Mouse (Mus musculus) forebrain, embryonic 11.5 days (tissue): Measurements from ENCODE around the gene Tor4a. TPM values are rescaled to one million over a fixed set of nuclear protein-coding genes. Genes with fewer than 3 reads are reported as not detected.

Experiments
- ATAC-seq: fragments of 200-750 bp; cut with Nextera tagmentation; replicated peaks from 2 replicates; pipeline ENCODE4 v1.8.0; 2017; ENCODE audit warnings: moderate TSS enrichment; ENCODE audit not compliant: low FRiP score
- DNase-seq: peaks from one replicate; pipeline ENCODE4 v3.0.0-alpha.2; 2017; ENCODE audit warnings: low spot score
- H3K27ac ChIP-seq: fragments of 300-500 bp; sonication (generic); 2 replicates; pipeline ENCODE4 v1.5.1; 2014; ENCODE audit warnings: low read depth, low read length
- H3K27me3 ChIP-seq: fragments of 300-500 bp; sonication (generic); 2 replicates; pipeline ENCODE4 v1.6.1; 2014; ENCODE audit warnings: mild to moderate bottlenecking, low read length, mixed read lengths; ENCODE audit not compliant: control insufficient read depth, insufficient read depth
- H3K36me3 ChIP-seq: fragments of 300-500 bp; sonication (generic); 2 replicates; pipeline ENCODE4 v1.6.1; 2014; ENCODE audit warnings: mild to moderate bottlenecking, low read length, moderate library complexity, mixed read lengths; ENCODE audit not compliant: control insufficient read depth, insufficient read depth
- H3K4me1 ChIP-seq: fragments of 300-500 bp; sonication (generic); replicated peaks from 2 replicates; pipeline ENCODE4 v1.6.1; 2014; ENCODE audit warnings: low read length, mixed read lengths; ENCODE audit not compliant: control insufficient read depth, insufficient read depth
- H3K4me2 ChIP-seq: fragments of 300-500 bp; sonication (generic); 2 replicates; pipeline ENCODE4 v1.6.1; 2014; ENCODE audit warnings: low read depth, mild to moderate bottlenecking, low read length, moderate library complexity, mixed read lengths; ENCODE audit not compliant: severe bottlenecking
- H3K4me3 ChIP-seq: fragments of 300-500 bp; sonication (generic); 2 replicates; pipeline ENCODE4 v1.5.1; 2014; ENCODE audit warnings: low read depth, low read length
- H3K9ac ChIP-seq: fragments of 300-500 bp; sonication (generic); 2 replicates; pipeline ENCODE4 v1.6.1; 2014; ENCODE audit warnings: low read length
- H3K9me3 ChIP-seq: fragments of 300-500 bp; sonication (generic); 2 replicates; pipeline ENCODE4 v1.6.1; 2016; ENCODE audit warnings: low read length, mixed read lengths; ENCODE audit not compliant: control insufficient read depth
- WGBS: fragments of 180-500 bp; shearing (Covaris S2); extraction: QIAGEN DNeasy Blood & Tissue Kit; methylation state at CpG from one replicate; pipeline ENCODE4 v1.1.7; 2014; 5-methylcytosine and 5-hydroxymethylcytosine counted together
- polyA plus RNA-seq: library from polyadenylated mRNA; unstranded; fragments of >200 nt; fragmentation: Nextera tagmentation; extraction: Ambion mirVana; gene quantifications from 2 replicates; pipeline ENCODE4 v1.2.1, GENCODE M21; 2014

Gene Tor4a
- polyA plus RNA-seq, 1 experiment from 2014 or later = 1.3 TPM

DNA sequence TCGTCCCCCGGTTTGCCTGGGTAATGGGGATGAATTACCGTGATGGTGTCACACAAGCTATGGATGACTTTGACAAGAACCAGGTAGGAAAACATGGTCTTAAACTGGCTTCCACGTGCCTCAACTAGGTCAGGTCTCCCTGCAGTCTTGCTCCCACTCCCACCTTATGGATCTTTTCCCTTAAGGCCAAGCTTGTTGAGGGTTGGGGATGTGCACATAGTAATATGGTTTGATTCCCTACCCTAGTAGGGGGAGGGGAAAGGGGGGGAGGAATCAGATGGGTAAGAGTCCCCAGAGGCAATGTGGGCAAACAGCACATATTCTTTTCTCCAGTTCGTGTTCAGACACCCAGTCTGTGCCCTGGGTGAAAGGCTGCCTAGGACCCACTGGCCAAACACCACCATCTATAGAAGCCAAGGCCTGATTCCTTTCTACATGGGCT, 24.7 kb upstream of the Tor4a start:
- Histone ChIP-seq H3K9me3 (no peaks in the 10 kb centered on the region), H3K27me3 (no peaks in the 10 kb centered on the region), H3K36me3 (no peaks in the 10 kb centered on the region), H3K27ac (no peak overlapping the region), H3K4me2 (no peak overlapping the region), H3K4me1 (peaks cover 5% of the 10 kb centered on the region; the same call in 1 of the 2 replicates), H3K4me3 (no peak overlapping the region), H3K9ac (no peak overlapping the region)
- WGBS = 79% methylated on average over 5 of the region's 5 CpGs
- DNase-seq (no peak), ATAC-seq (no peak)

GRCm38 (mm10) chr2:25218445-25218844, 21.8 kb upstream of the Tor4a start, which contains the start of gene Fam166a:
TSS of gene Fam166a (plus strand) at chr2:25218745.
- no peaks in the 10 kb centered on the region for H3K27me3 ChIP-seq
- no peak for ATAC-seq
- H3K9me3 ChIP-seq = no peaks in the 10 kb centered on the region
- H3K4me2 ChIP-seq = no peak within 1 kb of the TSS
- peaks cover 2% of the 10 kb centered on the region; the same call in 1 of the 2 replicates for H3K4me1 ChIP-seq
- no peak within 1 kb of the TSS for H3K27ac ChIP-seq
- no peak within 1 kb of the TSS for H3K4me3 ChIP-seq
- no peak for DNase-seq
- no peaks in the 10 kb centered on the region for H3K36me3 ChIP-seq
- no peak within 1 kb of the TSS for H3K9ac ChIP-seq

DNA sequence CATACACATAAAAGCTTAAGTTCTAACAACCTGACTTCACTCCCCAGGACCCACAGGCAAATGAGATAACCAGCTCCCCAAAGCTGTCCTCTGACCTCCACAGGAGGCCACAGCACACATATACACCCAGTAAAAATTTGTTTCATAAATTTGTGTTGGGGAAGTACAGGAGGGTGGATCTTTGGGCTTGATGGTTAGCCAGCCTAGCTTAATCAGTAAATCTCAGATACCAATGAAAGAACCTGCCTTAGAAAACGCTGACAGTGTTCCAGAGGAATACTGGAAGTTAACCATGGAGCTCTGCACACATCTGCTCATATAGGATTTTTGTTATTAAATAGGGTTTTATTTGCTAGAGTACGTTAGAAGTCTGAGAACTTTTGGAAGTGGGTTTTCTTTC, 21.0 kb upstream of the Tor4a start:
- DNase-seq = no peak
- no peaks in the 10 kb centered on the region for H3K27me3 ChIP-seq
- H3K4me3 ChIP-seq = no peak overlapping the region
- WGBS = 65% methylated on average over 2 of the region's 2 CpGs
- H3K9ac ChIP-seq = no peak overlapping the region
- no peak for ATAC-seq
- no peaks in the 10 kb centered on the region for H3K4me1 ChIP-seq
- no peaks in the 10 kb centered on the region for H3K9me3 ChIP-seq
- H3K27ac ChIP-seq = no peak overlapping the region
- no peak overlapping the region for H3K4me2 ChIP-seq
- H3K36me3 ChIP-seq = no peaks in the 10 kb centered on the region

DNA sequence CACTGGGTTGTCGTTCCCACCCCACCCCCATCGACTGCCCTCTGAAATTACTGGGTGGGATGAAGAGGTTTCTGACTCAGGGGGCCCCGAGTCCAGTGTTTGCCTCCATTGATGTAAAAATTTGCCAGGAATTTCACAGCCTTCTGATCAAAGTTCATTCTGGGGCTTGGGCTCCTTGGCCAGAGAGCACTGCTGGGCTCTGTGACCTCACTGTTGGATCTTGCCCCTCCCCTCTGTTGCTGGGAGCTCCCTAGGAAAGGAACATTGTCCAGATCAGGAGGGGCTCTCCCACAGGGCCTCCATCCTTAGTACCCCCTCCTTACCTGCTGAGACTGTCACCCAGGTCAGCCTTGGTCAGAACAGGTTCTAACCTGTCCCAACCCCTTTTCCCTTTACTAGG, 17.8 kb upstream of the Tor4a start, which contains the start of gene Stpg3:
Gene Stpg3, minus strand, starts transcription at position 194 of the 400 bp plus-strand sequence.
- peaks cover 6% of the 10 kb centered on the region; the same call in 1 of the 2 replicates for H3K4me1 ChIP-seq
- no peak within 1 kb of the TSS for H3K27ac ChIP-seq
- H3K27me3 ChIP-seq = no peaks in the 10 kb centered on the region
- ATAC-seq = no peak
- DNase-seq = no peak
- no peak within 1 kb of the TSS for H3K4me2 ChIP-seq
- no peak within 1 kb of the TSS for H3K4me3 ChIP-seq
- H3K9me3 ChIP-seq = no peaks in the 10 kb centered on the region
- 78% methylated on average over 3 of the region's 3 CpGs for WGBS
- H3K9ac ChIP-seq = no peak within 1 kb of the TSS
- no peaks in the 10 kb centered on the region for H3K36me3 ChIP-seq

- Histone ChIP-seq H3K9ac (no peak overlapping the region), H3K4me1 (peaks cover 6% of the 10 kb centered on the region; the same call in 1 of the 2 replicates), H3K36me3 (no peaks in the 10 kb centered on the region), H3K27me3 (no peaks in the 10 kb centered on the region), H3K4me3 (no peak overlapping the region), H3K27ac (no peak overlapping the region), H3K4me2 (no peak overlapping the region), H3K9me3 (no peaks in the 10 kb centered on the region)
- DNase-seq (no peak), ATAC-seq (no peak)
- WGBS = 69% methylated on average over 23 of the region's 23 CpGs
These were observed 16.7 kb upstream of the Tor4a start for GRCm38 (mm10) chr2:25213266-25213865.

GRCm38 (mm10) chr2:25211121-25211670, 14.5 kb upstream of the Tor4a start, which contains the start of gene Nelfb:
TSS of gene Nelfb (minus strand) at chr2:25211489.
- Histone ChIP-seq H3K27ac (peak within 1 kb of the TSS; percentile 57), H3K9me3 (no peaks in the 10 kb centered on the region), H3K4me1 (peaks cover 6% of the 10 kb centered on the region; the same call in 1 of the 2 replicates), H3K4me3 (peak within 1 kb of the TSS; percentile 78), H3K9ac (peak within 1 kb of the TSS; percentile 89), H3K4me2 (peak within 1 kb of the TSS; percentile 75), H3K36me3 (no peaks in the 10 kb centered on the region), H3K27me3 (no peaks in the 10 kb centered on the region)
- DNase-seq (peak; percentile 95), ATAC-seq (peak; percentile 95)
- WGBS = under 1% methylated on average over 43 of the region's 44 CpGs

GRCm38 (mm10) chr2:25210686-25211085, 14.0 kb upstream of the Tor4a start:
- 1% methylated on average over 24 of the region's 24 CpGs for WGBS
- Histone ChIP-seq H3K4me2 (peak overlapping the region; percentile 75), H3K36me3 (peaks cover 5% of the 10 kb centered on the region; the same call in 1 of the 2 replicates), H3K27me3 (no peaks in the 10 kb centered on the region), H3K9me3 (no peaks in the 10 kb centered on the region), H3K4me3 (peak overlapping the region; percentile 78), H3K4me1 (peaks cover 6% of the 10 kb centered on the region; the same call in 1 of the 2 replicates), H3K27ac (peak overlapping the region; percentile 57), H3K9ac (peak overlapping the region; percentile 89)
- peak; percentile 2; the same call in 1 of the 2 replicates for ATAC-seq
- DNase-seq = no peak

GRCm38 (mm10) chr2:25207593-25207992, 10.9 kb upstream of the Tor4a start:
- no peak overlapping the region for H3K4me2 ChIP-seq
- ATAC-seq = no peak
- WGBS = 85% methylated on average over 1 of the region's 1 CpGs
- no peak overlapping the region for H3K4me3 ChIP-seq
- no peak for DNase-seq
- peaks cover 11% of the 10 kb centered on the region; the same call in 1 of the 2 replicates for H3K36me3 ChIP-seq
- H3K4me1 ChIP-seq = peaks cover 6% of the 10 kb centered on the region; the same call in 1 of the 2 replicates
- H3K27me3 ChIP-seq = no peaks in the 10 kb centered on the region
- no peak overlapping the region for H3K9ac ChIP-seq
- H3K9me3 ChIP-seq = no peaks in the 10 kb centered on the region
- no peak overlapping the region for H3K27ac ChIP-seq
